Mouse (Mus musculus): Measurements from ENCODE around the gene Rgs9bp.

The Rgs9bp gene

DNA sequence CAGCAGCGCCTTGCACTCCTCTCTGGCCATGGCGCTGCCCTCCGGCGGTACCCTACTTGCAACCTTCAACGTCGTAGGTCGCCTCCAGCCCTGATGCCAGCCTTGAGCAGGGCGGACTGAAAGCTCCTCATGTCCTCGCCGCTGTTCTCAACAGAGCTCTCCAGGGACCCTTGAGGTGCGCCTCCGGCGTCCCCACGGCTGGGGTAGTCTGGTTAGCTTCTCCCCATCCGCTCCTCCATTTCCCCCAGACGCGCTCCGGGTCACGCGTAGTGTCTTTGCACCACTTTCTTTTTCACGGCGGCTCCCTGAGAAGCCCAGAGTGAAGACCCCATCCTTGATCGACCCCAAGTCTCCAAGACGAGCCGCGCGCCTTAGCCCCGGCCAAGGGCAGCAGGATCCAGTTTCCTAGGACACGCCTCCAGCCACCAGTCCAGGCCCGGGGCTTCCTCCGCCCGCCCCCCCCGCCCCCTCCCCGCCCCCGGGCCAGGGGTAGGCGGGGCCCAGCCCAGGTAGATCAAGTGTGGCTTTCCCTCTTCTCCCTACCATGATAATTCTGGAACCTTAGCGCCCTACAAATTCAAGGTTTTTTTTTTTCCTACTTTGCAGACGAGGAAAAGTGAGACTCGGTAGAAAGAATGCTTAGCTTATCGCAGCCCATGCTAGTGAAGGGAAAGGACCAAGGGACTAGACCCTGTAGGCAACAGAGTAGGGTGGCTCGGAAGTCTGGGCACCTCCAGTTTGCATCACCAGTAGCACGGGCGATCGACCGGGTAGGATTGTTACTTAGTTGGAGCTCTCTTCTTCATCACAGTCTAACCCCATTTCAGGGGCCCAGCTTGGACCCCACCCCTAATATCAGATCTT lies at the start of gene Rgs9bp:
Rgs9bp (minus strand) TSS at position 392 of the 864 bp plus-strand sequence.
- ChIA-PET POLR2A (interaction anchor here (0.6 to 7.7 kb wide), 74 partner anchors 8 to 1806 kb away, joined by 3 to 54 read pairs (median 4); partner anchors contain the start of genes Nudt19 (in 3 of the 4), Dpy19l3 (in 2 of the 4), Cebpa (in 1 of the 4) and Cep89 (in 1 of the 4)), CTCF (interaction anchor here (0.6 to 4.5 kb wide), 25 partner anchors 10 to 320 kb away, joined by 3 to 16 read pairs (median 3); partner anchors contain the start of gene Rhpn2 (in 1 of the 4))

DNA sequence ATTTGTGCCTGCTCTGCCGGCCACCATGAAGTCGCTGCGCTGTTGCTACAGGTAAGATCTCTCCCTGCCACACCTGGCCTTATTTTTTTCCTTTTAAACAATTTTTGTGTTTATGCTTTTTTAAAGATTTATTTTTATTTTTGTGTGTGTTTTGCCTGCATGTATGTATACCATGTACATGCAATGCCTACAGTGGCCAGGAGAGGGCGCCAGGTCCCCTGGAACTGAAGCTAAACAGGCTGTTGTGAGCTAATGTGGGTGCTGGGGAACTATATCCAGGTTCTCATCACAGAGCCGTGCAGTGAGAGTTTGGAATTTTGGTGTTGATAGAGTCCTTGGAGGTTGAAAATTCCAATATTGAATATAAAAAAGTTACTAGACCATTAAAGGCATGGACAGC lies 43.1 kb upstream of the Rgs9bp start:
- CTCF ChIA-PET: interaction anchor here (0.5 to 1.9 kb wide), 40 partner anchors 8 to 722 kb away, joined by 3 to 16 read pairs (median 4); partner anchors contain the start of genes Ankrd27 (in 2 of the 4), Rgs9bp (in 2 of the 4) and Nudt19 (in 1 of the 4)

DNA sequence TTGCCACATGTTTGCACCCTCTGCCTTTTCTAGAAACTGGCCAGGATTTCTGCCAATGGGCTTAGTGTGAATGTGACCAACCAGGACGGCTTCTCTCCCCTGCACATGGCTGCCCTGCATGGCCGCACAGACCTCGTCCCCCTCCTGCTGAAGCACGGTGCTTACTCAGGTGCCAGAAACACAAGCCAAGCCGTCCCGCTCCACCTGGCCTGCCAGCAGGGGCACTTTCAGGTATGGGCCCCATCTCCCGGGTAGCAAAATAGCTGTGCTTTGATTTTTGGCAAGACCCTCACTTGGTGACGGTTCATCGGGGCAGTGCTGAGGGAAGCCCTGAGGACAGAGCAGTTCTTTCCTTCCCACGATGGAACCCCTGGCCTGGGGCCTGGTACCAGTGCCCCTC lies 42.0 kb upstream of the Rgs9bp start:
- POLR2A ChIA-PET: interaction anchor here in 2 of 4 experiments (1.1 to 1.5 kb wide), 5 partner anchors 10 to 60 kb away, joined by 3 to 7 read pairs (median 4); partner anchors contain the start of gene Ankrd27 (in 1 of the 2)
- CTCF ChIA-PET: interaction anchor here (0.5 to 1.9 kb wide), 11 partner anchors 10 to 1417 kb away, joined by 3 to 16 read pairs (median 3); partner anchors contain the start of genes Ankrd27 (in 1 of the 4) and Rgs9bp (in 1 of the 4)

More for the DNA sequence above, 43.1 kb upstream of the Rgs9bp start:
- POLR2A ChIA-PET: interaction anchor here (0.5 to 1.5 kb wide), 7 partner anchors 19 to 73 kb away, joined by 3 read pairs; no protein-coding TSS in a partner anchor

DNA sequence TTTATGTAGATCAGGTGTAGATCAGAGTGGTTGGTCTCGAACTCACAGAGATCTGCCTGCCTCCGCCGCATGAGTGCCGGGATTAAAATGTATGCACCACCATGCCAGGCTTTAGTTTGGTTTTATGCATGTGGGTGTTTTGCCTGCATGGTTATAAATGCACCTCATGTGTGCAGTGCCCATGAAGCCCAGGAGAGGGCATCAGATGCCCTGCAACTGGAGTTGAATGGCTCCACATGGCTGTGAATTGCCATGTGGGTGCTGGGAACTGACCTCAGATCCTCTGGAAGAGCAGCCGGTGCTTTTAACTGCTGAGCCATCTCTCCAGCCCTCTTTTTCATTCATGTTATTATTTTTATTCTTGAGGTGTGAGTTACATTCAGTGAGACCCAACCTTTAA lies 40.7 kb upstream of the Rgs9bp start:
- ChIA-PET POLR2A (interaction anchor here in 2 of 4 experiments (0.6 to 1.8 kb wide), 3 partner anchors 33 to 1064 kb away, joined by 3 to 5 read pairs (median 3); partner anchors contain the start of gene Nudt19 (in 1 of the 2)), CTCF (no interaction called here)

DNA sequence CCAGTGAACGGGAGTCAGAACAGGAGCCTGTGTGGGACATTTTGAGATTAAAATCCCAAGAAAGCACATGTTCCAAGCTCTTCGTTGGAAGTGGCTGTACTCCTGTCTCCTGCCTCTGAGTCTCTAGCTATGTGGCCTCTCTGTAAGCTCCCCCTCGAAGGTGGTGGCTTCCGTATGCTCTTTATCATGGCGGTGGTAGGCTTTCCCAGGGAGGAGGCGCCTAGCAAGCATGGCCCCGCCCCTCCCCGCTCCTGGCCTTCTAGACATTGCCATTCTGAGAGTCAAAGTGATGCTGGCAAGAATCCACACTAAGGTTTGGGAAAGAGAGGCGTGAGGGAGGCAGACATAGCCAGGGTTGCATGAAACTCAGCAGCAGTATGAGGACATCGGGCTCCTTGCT lies 37.2 kb upstream of the Rgs9bp start:
- POLR2A ChIA-PET: interaction anchor here in 2 of 4 experiments (1.4 to 1.7 kb wide), 2 partner anchors 9 to 37 kb away, joined by 4 to 7 read pairs; partner anchors contain the start of genes Ankrd27 (in 1 of the 2) and Rgs9bp (in 1 of the 2)
- CTCF ChIA-PET: no interaction called here

DNA sequence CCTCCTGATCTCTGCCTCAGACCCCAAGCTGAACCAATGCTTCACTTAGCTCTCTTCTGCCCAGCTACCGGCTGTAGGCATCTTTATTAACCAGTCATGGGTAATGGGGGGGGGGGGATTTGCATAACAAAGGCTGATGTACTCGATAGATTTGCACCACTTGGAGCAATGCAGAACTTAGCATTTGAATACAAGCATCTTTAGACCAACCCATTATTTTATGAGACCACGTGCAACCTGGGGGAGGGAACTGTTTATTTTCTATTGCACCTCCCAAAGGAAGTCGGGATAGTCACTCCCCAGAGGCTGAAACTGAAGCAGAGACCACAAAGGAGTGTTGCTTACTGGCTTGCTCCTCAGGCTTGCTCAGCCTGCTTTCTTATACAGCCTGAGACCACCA lies 32.1 kb upstream of the Rgs9bp start:
- ChIA-PET CTCF (interaction anchor here in 3 of 4 experiments (0.6 to 2.5 kb wide), 10 partner anchors 11 to 1766 kb away, joined by 3 to 13 read pairs (median 4); no protein-coding TSS in a partner anchor), POLR2A (interaction anchor here in 3 of 4 experiments (0.6 to 2.5 kb wide), 17 partner anchors 9 to 295 kb away, joined by 3 to 13 read pairs (median 4); partner anchors contain the start of genes Ankrd27 (in 1 of the 3) and Rgs9bp (in 1 of the 3))

DNA sequence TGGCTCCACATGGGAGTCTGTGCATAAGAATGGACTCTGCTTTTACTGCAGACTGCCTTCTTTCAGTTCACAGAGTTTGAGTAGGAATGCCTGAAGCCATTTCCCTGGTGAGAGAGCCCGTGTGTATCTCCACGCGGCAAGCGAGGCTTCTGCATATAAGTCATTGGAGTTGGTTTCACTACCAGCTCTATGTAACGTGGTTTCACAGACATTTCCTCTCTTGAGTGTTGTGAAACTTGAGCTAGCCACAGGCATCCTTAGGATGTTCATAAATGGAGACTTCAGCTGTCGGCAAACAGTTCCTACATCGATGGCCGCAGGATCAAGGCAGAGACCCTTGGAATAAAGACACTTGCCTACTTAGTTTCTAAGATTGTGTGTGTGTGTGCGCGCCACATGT lies 23.9 kb upstream of the Rgs9bp start:
- ChIA-PET POLR2A (interaction anchor here in 1 of 4 experiments (1.5 to 2.0 kb wide), 4 partner anchors 9 to 23 kb away, joined by 3 to 5 read pairs (median 4); partner anchors contain the start of genes Ankrd27 and Rgs9bp), CTCF (no interaction called here)

DNA sequence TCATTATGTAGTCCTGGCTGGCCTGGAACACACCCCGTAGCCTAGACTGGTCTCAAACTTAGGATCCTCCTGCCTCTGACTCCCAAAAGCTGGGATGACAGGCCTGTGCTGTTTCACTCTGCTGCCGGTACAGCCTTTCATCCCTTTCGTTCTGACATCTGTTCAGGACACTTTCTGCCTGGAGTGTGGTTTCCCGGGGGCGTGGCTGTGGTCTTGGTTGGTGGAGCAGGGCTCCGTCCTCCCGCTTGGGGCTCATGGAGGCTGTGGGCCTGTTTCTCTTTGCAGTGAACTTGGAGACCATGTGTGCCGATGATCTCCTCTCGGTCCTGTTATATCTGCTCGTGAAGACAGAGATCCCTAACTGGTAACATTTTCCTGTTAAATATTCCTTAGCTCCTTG lies 21.4 kb upstream of the Rgs9bp start:
- POLR2A ChIA-PET: interaction anchor here in 3 of 4 experiments (0.6 to 3.0 kb wide), 5 partner anchors 9 to 21 kb away, joined by 4 to 12 read pairs (median 7); partner anchors contain the start of genes Ankrd27 (in 2 of the 3) and Rgs9bp (in 2 of the 3)
- CTCF ChIA-PET: interaction anchor here in 2 of 4 experiments (0.6 to 1.1 kb wide), 2 partner anchors 27 to 80 kb away, joined by 4 to 5 read pairs; no protein-coding TSS in a partner anchor

DNA sequence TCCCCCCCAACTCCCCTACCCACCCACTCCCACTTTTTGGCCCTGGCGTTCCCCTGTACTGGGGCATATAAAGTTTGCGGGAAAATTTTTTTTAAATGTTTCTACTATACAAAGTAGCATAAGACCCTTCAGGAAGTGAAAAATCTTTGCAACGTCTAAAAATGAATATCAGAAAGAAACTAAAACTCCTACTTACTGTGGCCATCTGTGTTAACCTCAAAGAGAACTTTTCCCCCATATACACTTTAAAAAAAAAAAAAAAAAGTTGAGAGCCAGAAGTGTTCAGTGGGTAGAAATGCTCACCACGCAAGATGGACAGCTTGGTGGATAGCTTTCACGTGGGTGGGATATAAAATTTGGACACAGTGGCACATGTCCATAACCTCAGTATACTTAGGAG lies 17.4 kb upstream of the Rgs9bp start:
- ChIA-PET POLR2A (interaction anchor here in 2 of 4 experiments (0.7 to 0.9 kb wide), 2 partner anchors 17 to 46 kb away, joined by 3 to 4 read pairs; partner anchors contain the start of gene Ankrd27 (in 1 of the 2)), CTCF (no interaction called here)

DNA sequence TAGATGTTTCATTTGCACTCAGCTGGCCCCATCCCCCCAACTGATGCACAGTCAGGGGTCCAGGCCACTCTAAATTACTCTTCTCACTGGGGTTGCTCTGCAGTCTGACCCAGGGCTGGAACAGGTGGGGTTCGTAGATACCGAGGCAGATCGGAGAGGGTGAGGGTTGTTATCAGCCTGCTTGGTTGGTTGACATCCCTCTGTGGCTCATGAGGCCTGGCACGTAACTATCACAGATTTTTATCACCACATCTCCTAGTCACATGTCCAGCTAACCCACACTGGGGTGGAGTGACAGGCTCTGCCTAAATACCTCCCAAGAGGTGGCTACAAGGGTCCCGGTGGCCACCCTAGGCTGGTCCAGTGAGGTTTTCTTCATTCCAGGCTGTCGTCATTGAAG lies 15.7 kb upstream of the Rgs9bp start:
- ChIA-PET POLR2A (interaction anchor here in 3 of 4 experiments (0.7 to 7.1 kb wide), 5 partner anchors 10 to 28 kb away, joined by 3 to 38 read pairs (median 3); partner anchors contain the start of genes Ankrd27 (in 2 of the 3) and Rgs9bp (in 2 of the 3)), CTCF (interaction anchor here in 3 of 4 experiments (0.5 to 1.7 kb wide), 3 partner anchors 28 to 78 kb away, joined by 6 to 8 read pairs (median 7); no protein-coding TSS in a partner anchor)

DNA sequence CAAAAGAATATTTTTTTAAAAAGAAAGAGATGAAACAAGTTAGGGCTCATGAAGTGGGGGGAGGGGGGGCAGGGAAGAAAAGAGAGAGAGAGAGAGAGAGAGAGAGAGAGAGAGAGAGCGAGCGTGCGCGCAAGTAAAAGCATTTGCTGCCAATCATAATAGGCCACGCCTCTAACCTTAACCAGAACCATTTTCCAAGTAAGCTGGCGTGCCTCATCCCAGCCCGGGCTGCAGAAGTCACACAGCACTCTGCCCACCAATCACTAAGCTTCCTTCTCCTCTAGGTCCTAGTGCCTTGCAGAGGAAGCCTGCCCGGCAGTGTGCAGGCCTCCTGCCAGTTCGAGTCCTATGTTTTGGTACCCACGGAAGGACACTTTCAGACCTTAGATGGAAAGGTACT lies 14.6 kb upstream of the Rgs9bp start:
- CTCF ChIA-PET: interaction anchor here (0.5 to 1.8 kb wide), 9 partner anchors 12 to 59 kb away, joined by 3 to 7 read pairs (median 4); no protein-coding TSS in a partner anchor
- POLR2A ChIA-PET: interaction anchor here in 3 of 4 experiments (0.6 to 7.1 kb wide), 8 partner anchors 14 to 233 kb away, joined by 3 to 38 read pairs (median 4); partner anchors contain the start of genes Ankrd27 (in 3 of the 3) and Rgs9bp (in 2 of the 3)

DNA sequence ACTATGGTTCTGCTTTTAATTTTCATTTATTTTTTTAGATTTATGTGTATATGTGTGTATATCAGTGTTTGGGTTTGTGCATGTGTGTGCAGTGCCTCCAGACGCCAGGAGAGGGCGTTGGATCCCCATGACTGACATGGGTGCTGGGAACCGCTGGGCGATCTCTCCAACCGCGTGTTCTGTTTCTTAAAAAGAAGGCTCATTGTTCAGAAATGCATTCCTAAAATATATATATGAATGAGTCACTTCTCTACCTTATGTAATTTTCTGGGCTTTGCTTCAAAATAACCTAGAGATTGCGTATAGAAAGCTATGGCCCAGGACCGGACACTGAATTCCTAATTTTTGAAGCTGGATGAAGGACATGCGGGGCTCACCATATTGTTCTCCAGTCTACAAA lies 14.1 kb upstream of the Rgs9bp start:
- POLR2A ChIA-PET: interaction anchor here in 3 of 4 experiments (0.6 to 7.1 kb wide), 5 partner anchors 13 to 117 kb away, joined by 3 to 38 read pairs (median 4); partner anchors contain the start of genes Ankrd27 (in 3 of the 3) and Rgs9bp (in 2 of the 3)
- CTCF ChIA-PET: interaction anchor here in 3 of 4 experiments (0.6 to 1.8 kb wide), 8 partner anchors 11 to 59 kb away, joined by 3 to 7 read pairs (median 4); no protein-coding TSS in a partner anchor

DNA sequence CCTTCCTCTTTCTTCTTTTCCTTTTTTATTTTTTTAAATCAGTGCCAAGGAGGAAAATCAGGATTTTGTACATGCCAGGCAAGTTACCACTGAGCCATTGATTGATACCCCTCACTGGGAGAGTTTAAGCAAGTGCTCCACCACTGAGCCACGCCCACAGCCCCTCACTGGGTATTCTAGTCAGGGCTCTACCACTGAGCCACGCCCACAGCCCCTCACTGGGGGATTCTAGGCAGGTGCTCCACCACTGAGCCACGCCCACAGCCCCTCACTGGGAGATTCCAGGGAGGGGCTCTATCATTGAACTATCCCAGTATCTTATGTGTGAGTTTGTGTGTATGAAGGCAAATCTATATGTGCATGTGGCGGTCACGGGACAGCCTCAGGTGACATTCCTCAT lies 8.9 kb upstream of the Rgs9bp start:
- POLR2A ChIA-PET: interaction anchor here in 2 of 4 experiments (1.0 to 7.1 kb wide), 6 partner anchors 9 to 11 kb away, joined by 4 to 38 read pairs (median 7); partner anchors contain the start of genes Ankrd27 (in 2 of the 2) and Rgs9bp (in 2 of the 2)
- CTCF ChIA-PET: interaction anchor here in 1 of 4 experiments (0.8 to 2.2 kb wide), 4 partner anchors 8 to 65 kb away, joined by 3 to 4 read pairs (median 4); partner anchors contain the start of genes Ankrd27 and Rgs9bp

DNA sequence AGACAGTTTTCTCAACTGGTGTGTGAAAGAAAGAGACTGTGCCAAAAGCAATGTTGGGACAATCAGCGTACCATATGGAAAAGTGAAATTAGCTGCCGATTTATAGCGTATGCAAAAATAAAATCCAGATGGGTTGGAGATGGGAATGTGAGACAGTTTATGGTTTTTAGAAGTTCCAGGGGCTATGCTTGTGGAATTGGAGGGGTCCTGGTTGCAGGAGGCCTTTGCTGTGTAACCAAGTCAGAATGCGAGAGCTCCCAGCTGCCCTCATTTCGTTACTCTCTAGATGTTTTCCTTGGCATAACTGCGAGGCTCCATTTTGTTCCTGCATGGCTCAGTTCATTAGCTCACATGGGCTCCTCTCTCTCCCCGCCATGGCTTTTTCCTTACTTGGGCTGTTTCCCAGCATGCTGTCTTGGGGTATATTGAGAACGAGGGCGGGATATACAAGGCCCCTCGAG lies 5.4 kb upstream of the Rgs9bp start:
- ChIA-PET POLR2A (interaction anchor here in 3 of 4 experiments (0.6 to 1.4 kb wide), 8 partner anchors 8 to 500 kb away, joined by 3 to 4 read pairs (median 3); no protein-coding TSS in a partner anchor), CTCF (interaction anchor here in 1 of 4 experiments (0.6 kb wide), 2 partner anchors 10 to 67 kb away, joined by 3 read pairs; no protein-coding TSS in a partner anchor)

DNA sequence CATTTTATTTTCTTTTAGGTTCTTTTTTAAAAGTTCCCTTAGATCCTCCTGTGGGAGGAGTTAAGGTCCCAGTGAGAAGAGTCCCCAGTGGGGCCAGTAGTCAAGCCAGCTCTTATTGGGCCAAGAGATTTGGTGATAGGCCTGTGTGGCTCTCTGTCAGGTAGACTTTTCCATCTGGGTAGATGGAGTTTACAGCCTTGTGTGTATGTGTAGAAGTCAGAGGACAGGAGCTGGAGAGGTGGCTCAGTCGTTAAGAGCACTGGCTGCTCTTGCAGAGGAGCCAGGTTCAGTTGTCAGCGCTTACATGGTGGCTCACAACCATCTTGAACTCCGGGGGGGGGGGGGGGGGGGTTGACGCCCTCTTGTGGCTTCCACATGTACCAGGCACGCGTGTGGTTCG lies 4.1 kb upstream of the Rgs9bp start:
- CTCF ChIA-PET: interaction anchor here in 2 of 4 experiments (0.6 kb wide), 3 partner anchors 73 to 294 kb away, joined by 3 to 5 read pairs (median 4); no protein-coding TSS in a partner anchor
- POLR2A ChIA-PET: interaction anchor here in 2 of 4 experiments (0.6 to 1.4 kb wide), 3 partner anchors 46 to 1046 kb away, joined by 3 read pairs; no protein-coding TSS in a partner anchor

DNA sequence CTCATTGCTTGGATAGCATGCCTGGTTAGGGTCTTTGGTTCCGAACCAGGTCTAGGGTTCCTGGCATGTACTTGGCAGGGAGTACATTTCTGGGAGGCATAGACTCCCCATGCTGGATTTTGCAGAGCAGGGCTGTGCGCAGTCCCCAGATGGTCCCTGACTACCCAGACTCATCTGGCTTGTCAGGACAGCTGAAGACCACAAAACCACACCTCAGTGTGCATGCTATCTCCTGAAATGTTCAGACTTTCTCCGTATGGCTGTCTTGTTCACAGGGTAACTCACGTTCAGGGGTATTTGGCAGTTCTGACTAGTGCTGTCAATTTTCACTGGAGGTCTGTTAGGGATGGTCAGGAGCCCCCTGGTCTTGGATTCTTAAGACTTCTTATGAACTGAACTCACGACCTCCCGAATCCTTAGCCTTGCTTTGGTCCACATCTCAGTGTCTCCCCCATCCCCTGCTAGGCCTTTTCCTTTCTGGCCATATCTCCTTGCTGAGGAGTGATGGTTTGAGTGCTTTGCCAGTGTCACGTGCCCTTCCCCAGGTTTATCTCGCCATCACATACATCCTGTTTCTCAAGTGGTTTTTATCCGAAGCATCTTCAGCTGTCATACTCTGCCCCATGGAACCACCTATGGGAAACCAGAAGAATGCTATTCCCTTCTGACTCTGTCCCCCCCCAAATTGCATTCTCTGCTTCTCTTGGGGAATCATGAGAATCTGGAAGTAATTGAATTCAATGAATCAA lies 3.5 kb upstream of the Rgs9bp start:
- ChIA-PET POLR2A (interaction anchor here in 1 of 4 experiments (0.6 kb wide), 1 partner anchor 330 kb away, joined by 3 read pairs; no protein-coding TSS in a partner anchor), CTCF (interaction anchor here in 3 of 4 experiments (0.6 to 0.9 kb wide), 4 partner anchors 11 to 293 kb away, joined by 3 to 5 read pairs (median 4); no protein-coding TSS in a partner anchor)

Data from embryonic stem cell, embryonic (primary cell).